Mouse (Mus musculus): ENCODE data around the gene St5. TPM values are rescaled to one million over a fixed set of nuclear protein-coding genes. Genes with fewer than 3 reads are reported as not detected.
A peak's percentile ranks its signal among the peaks of the same experiment; 100 is the strongest.

St5 gene
- polyA plus RNA-seq, 1 experiment from 2014 or later = 66.9 TPM

- WGBS = 54% methylated on average over 4 of the region's 4 CpGs
- H3K4me3 ChIP-seq (ENCODE audit: low read length) = no peak overlapping the region
- no peak overlapping the region for H3K4me2 ChIP-seq (ENCODE audit: low read depth, low read length)
- peak; percentile 67 for ATAC-seq
- H3K27me3 ChIP-seq (replicated peaks; ENCODE audit: control insufficient read depth, insufficient read depth, low read length) = no peaks in the 10 kb centered on the region
- peaks cover 8% of the 10 kb centered on the region; the same call in 1 of the 2 replicates for H3K4me1 ChIP-seq (ENCODE audit: control insufficient read depth, insufficient read depth, low read length)
- peak overlapping the region; percentile 17 for H3K27ac ChIP-seq (ENCODE audit: low read length)
- no peak overlapping the region for H3K9ac ChIP-seq (ENCODE audit: low read depth, low read length)
- no peaks in the 10 kb centered on the region for H3K9me3 ChIP-seq (ENCODE audit: control insufficient read depth, low read length)
- H3K36me3 ChIP-seq (ENCODE audit: control insufficient read depth, insufficient read depth, low read length) = peaks cover 22% of the 10 kb centered on the region
Measured at GRCm38 (mm10) chr7:109536451-109536946, 166.9 kb downstream of the St5 start.

- no peak overlapping the region for H3K4me2 ChIP-seq (ENCODE audit: low read depth, low read length)
- H3K4me1 ChIP-seq (ENCODE audit: control insufficient read depth, insufficient read depth, low read length) = peaks cover 4% of the 10 kb centered on the region; the same call in 1 of the 2 replicates
- no peaks in the 10 kb centered on the region for H3K27me3 ChIP-seq (replicated peaks; ENCODE audit: control insufficient read depth, insufficient read depth, low read length)
- ATAC-seq = no peak
- H3K9ac ChIP-seq (ENCODE audit: low read depth, low read length) = no peak overlapping the region
- H3K4me3 ChIP-seq (ENCODE audit: low read length) = no peak overlapping the region
- H3K9me3 ChIP-seq (ENCODE audit: control insufficient read depth, low read length) = no peaks in the 10 kb centered on the region
- peaks cover 19% of the 10 kb centered on the region for H3K36me3 ChIP-seq (ENCODE audit: control insufficient read depth, insufficient read depth, low read length)
- WGBS = 88% methylated on average over 3 of the region's 3 CpGs
- H3K27ac ChIP-seq (ENCODE audit: low read length) = no peak overlapping the region
Measured at GRCm38 (mm10) chr7:109534921-109535320, 168.5 kb downstream of the St5 start.

GRCm38 (mm10) chr7:109533888-109534287 is 169.5 kb downstream of the St5 start:
- Histone ChIP-seq H3K4me3 (ENCODE audit: low read length) (no peak overlapping the region), H3K4me2 (ENCODE audit: low read depth, low read length) (no peak overlapping the region), H3K27ac (ENCODE audit: low read length) (no peak overlapping the region), H3K4me1 (ENCODE audit: control insufficient read depth, insufficient read depth, low read length) (peaks cover 4% of the 10 kb centered on the region; the same call in 1 of the 2 replicates), H3K9me3 (ENCODE audit: control insufficient read depth, low read length) (no peaks in the 10 kb centered on the region), H3K9ac (ENCODE audit: low read depth, low read length) (no peak overlapping the region), H3K27me3 (replicated peaks; ENCODE audit: control insufficient read depth, insufficient read depth, low read length) (no peaks in the 10 kb centered on the region), H3K36me3 (ENCODE audit: control insufficient read depth, insufficient read depth, low read length) (peaks cover 12% of the 10 kb centered on the region)
- ATAC-seq = no peak
- WGBS = 91% methylated on average over 4 of the region's 4 CpGs

- Histone ChIP-seq H3K4me1 (ENCODE audit: control insufficient read depth, insufficient read depth, low read length) (peaks cover 4% of the 10 kb centered on the region; the same call in 1 of the 2 replicates), H3K4me3 (ENCODE audit: low read length) (no peak overlapping the region), H3K27ac (ENCODE audit: low read length) (no peak overlapping the region), H3K27me3 (replicated peaks; ENCODE audit: control insufficient read depth, insufficient read depth, low read length) (no peaks in the 10 kb centered on the region), H3K36me3 (ENCODE audit: control insufficient read depth, insufficient read depth, low read length) (peaks cover 12% of the 10 kb centered on the region), H3K9ac (ENCODE audit: low read depth, low read length) (no peak overlapping the region), H3K9me3 (ENCODE audit: control insufficient read depth, low read length) (no peaks in the 10 kb centered on the region), H3K4me2 (ENCODE audit: low read depth, low read length) (no peak overlapping the region)
- WGBS = 75% methylated on average over 4 of the region's 4 CpGs
- no peak for ATAC-seq
Measured at GRCm38 (mm10) chr7:109533129-109533528, 170.3 kb downstream of the St5 start.

- no peak overlapping the region for H3K27ac ChIP-seq (ENCODE audit: low read length)
- WGBS = 65% methylated on average over 3 of the region's 3 CpGs
Measured at GRCm38 (mm10) chr7:109532691-109533090, 170.7 kb downstream of the St5 start.

GRCm38 (mm10) chr7:109531501-109531900 is 171.9 kb downstream of the St5 start:
- Histone ChIP-seq H3K4me3 (ENCODE audit: low read length) (no peak overlapping the region), H3K27me3 (replicated peaks; ENCODE audit: control insufficient read depth, insufficient read depth, low read length) (no peaks in the 10 kb centered on the region), H3K27ac (ENCODE audit: low read length) (no peak overlapping the region), H3K9ac (ENCODE audit: low read depth, low read length) (no peak overlapping the region), H3K9me3 (ENCODE audit: control insufficient read depth, low read length) (no peaks in the 10 kb centered on the region), H3K36me3 (ENCODE audit: control insufficient read depth, insufficient read depth, low read length) (peaks cover 12% of the 10 kb centered on the region), H3K4me2 (ENCODE audit: low read depth, low read length) (no peak overlapping the region), H3K4me1 (ENCODE audit: control insufficient read depth, insufficient read depth, low read length) (no peaks in the 10 kb centered on the region)
- ATAC-seq = no peak
- WGBS = 81% methylated on average over 5 of the region's 5 CpGs

More at GRCm38 (mm10) chr7:109532691-109533090, 170.7 kb downstream of the St5 start:
- Histone ChIP-seq H3K36me3 (ENCODE audit: control insufficient read depth, insufficient read depth, low read length) (peaks cover 12% of the 10 kb centered on the region), H3K4me3 (ENCODE audit: low read length) (no peak overlapping the region), H3K4me2 (ENCODE audit: low read depth, low read length) (no peak overlapping the region), H3K4me1 (ENCODE audit: control insufficient read depth, insufficient read depth, low read length) (peaks cover 4% of the 10 kb centered on the region; the same call in 1 of the 2 replicates), H3K27me3 (replicated peaks; ENCODE audit: control insufficient read depth, insufficient read depth, low read length) (no peaks in the 10 kb centered on the region), H3K9ac (ENCODE audit: low read depth, low read length) (no peak overlapping the region), H3K9me3 (ENCODE audit: control insufficient read depth, low read length) (no peaks in the 10 kb centered on the region)
- ATAC-seq = no peak

- Histone ChIP-seq H3K4me1 (ENCODE audit: control insufficient read depth, insufficient read depth, low read length) (no peaks in the 10 kb centered on the region), H3K27ac (ENCODE audit: low read length) (no peak overlapping the region), H3K9me3 (ENCODE audit: control insufficient read depth, low read length) (no peaks in the 10 kb centered on the region), H3K4me2 (ENCODE audit: low read depth, low read length) (no peak overlapping the region), H3K36me3 (ENCODE audit: control insufficient read depth, insufficient read depth, low read length) (peaks cover 12% of the 10 kb centered on the region), H3K4me3 (ENCODE audit: low read length) (no peak overlapping the region), H3K9ac (ENCODE audit: low read depth, low read length) (no peak overlapping the region), H3K27me3 (replicated peaks; ENCODE audit: control insufficient read depth, insufficient read depth, low read length) (no peaks in the 10 kb centered on the region)
- ATAC-seq = no peak
- 80% methylated on average over 2 of the region's 2 CpGs for WGBS
Measured at GRCm38 (mm10) chr7:109529741-109530140, 173.7 kb downstream of the St5 start.

- no peaks in the 10 kb centered on the region for H3K27me3 ChIP-seq (replicated peaks; ENCODE audit: control insufficient read depth, insufficient read depth, low read length)
- H3K4me1 ChIP-seq (ENCODE audit: control insufficient read depth, insufficient read depth, low read length) = no peaks in the 10 kb centered on the region
- H3K4me3 ChIP-seq (ENCODE audit: low read length) = no peak overlapping the region
- 13% methylated on average over 3 of the region's 3 CpGs for WGBS
- H3K9ac ChIP-seq (ENCODE audit: low read depth, low read length) = no peak overlapping the region
- H3K36me3 ChIP-seq (ENCODE audit: control insufficient read depth, insufficient read depth, low read length) = peaks cover 17% of the 10 kb centered on the region
- no peaks in the 10 kb centered on the region for H3K9me3 ChIP-seq (ENCODE audit: control insufficient read depth, low read length)
- ATAC-seq = peak; percentile 9; the same call in 1 of the 2 replicates
- no peak overlapping the region for H3K4me2 ChIP-seq (ENCODE audit: low read depth, low read length)
- no peak overlapping the region for H3K27ac ChIP-seq (ENCODE audit: low read length)
Measured at GRCm38 (mm10) chr7:109528356-109528755, 175.0 kb downstream of the St5 start.

GRCm38 (mm10) chr7:109527536-109527935 is 175.9 kb downstream of the St5 start:
- no peaks in the 10 kb centered on the region for H3K27me3 ChIP-seq (replicated peaks; ENCODE audit: control insufficient read depth, insufficient read depth, low read length)
- 79% methylated on average over 3 of the region's 3 CpGs for WGBS
- H3K27ac ChIP-seq (ENCODE audit: low read length) = no peak overlapping the region
- no peak for ATAC-seq
- H3K4me2 ChIP-seq (ENCODE audit: low read depth, low read length) = no peak overlapping the region
- no peak overlapping the region for H3K9ac ChIP-seq (ENCODE audit: low read depth, low read length)
- no peaks in the 10 kb centered on the region for H3K9me3 ChIP-seq (ENCODE audit: control insufficient read depth, low read length)
- no peaks in the 10 kb centered on the region for H3K4me1 ChIP-seq (ENCODE audit: control insufficient read depth, insufficient read depth, low read length)
- H3K4me3 ChIP-seq (ENCODE audit: low read length) = no peak overlapping the region
- H3K36me3 ChIP-seq (ENCODE audit: control insufficient read depth, insufficient read depth, low read length) = peaks cover 17% of the 10 kb centered on the region
